Mouse (Mus musculus) small intestine, adult 2 months (tissue): ENCODE data around the gene Actb. TPM values are rescaled to one million over a fixed set of nuclear protein-coding genes. Genes with fewer than 3 reads are reported as not detected.

Experiments used
- H3K27ac ChIP-seq: fragments of 200-500 bp; 2 replicates; pipeline ENCODE4 v1.5.1; 2012; ENCODE audit warnings: low read depth, low read length, control low read depth, inconsistent platforms; ENCODE audit not compliant: insufficient read depth
- H3K27me3 ChIP-seq: fragments of 200-500 bp; 2 replicates; pipeline ENCODE4 v1.6.1; 2012; ENCODE audit warnings: mild to moderate bottlenecking, moderate library complexity, low read length, inconsistent platforms; ENCODE audit not compliant: control insufficient read depth, insufficient read depth
- H3K36me3 ChIP-seq: fragments of 200-500 bp; 2 replicates; pipeline ENCODE4 v1.6.1; 2012; ENCODE audit warnings: mild to moderate bottlenecking, low read length, control low read depth, inconsistent platforms; ENCODE audit not compliant: control insufficient read depth, insufficient read depth
- H3K4me1 ChIP-seq: fragments of 200-500 bp; 2 replicates; pipeline ENCODE4 v1.6.1; 2012; ENCODE audit warnings: low read length, inconsistent platforms, mixed read lengths; ENCODE audit not compliant: control insufficient read depth, insufficient read depth, insufficient read length
- H3K4me3 ChIP-seq: fragments of 200-500 bp; 2 replicates; pipeline ENCODE4 v1.5.1; 2012; ENCODE audit warnings: low read depth, mild to moderate bottlenecking, control low read depth, inconsistent platforms, low read length, moderate library complexity
- CTCF ChIP-seq: fragments of 200-500 bp; IDR thresholded peaks from 2 replicates; pipeline ENCODE4 v1.5.1; 2012; ENCODE audit warnings: low read depth, mild to moderate bottlenecking, control low read depth, inconsistent platforms, low read length, moderate library complexity, mixed read lengths; ENCODE audit not compliant: insufficient replicate concordance, insufficient read length; ENCODE audit errors: extremely low read depth
- POLR2A ChIP-seq: fragments of 200-500 bp; IDR thresholded peaks from 2 replicates; pipeline ENCODE4 v1.6.1; 2012; ENCODE audit warnings: low read depth, mild to moderate bottlenecking, control low read depth, inconsistent platforms, low read length, moderate library complexity
- WGBS: fragments of 180-500 bp; shearing (Covaris S2); methylation state at CpG from one replicate; pipeline ENCODE4 v1.1.7; 2018; 5-methylcytosine and 5-hydroxymethylcytosine counted together
- polyA plus RNA-seq: library from polyadenylated mRNA; depleted of rRNA; stranded (reverse); fragments of >200 nt; gene quantifications from 2 replicates; pipeline ENCODE4 v1.2.3, GENCODE M21; 2012; rRNA removed

Gene Actb
- polyA plus RNA-seq, 1 experiment: 11,894 TPM

- no peaks in the 10 kb centered on the region for H3K4me1 ChIP-seq
- no peaks in the 10 kb centered on the region for H3K27me3 ChIP-seq
- 85% methylated on average over 12 of the region's 12 CpGs for whole genome bisulfite sequencing
- no peak for TF ChIP-seq CTCF
- TF ChIP-seq POLR2A: no peak
- no peak overlapping the region for H3K4me3 ChIP-seq
- no peak overlapping the region for H3K27ac ChIP-seq
- peaks cover 25% of the 10 kb centered on the region for H3K36me3 ChIP-seq
Measured at GRCm38 (mm10) chr5:142871765-142872164, 34.8 kb downstream of the Actb start.

DNA sequence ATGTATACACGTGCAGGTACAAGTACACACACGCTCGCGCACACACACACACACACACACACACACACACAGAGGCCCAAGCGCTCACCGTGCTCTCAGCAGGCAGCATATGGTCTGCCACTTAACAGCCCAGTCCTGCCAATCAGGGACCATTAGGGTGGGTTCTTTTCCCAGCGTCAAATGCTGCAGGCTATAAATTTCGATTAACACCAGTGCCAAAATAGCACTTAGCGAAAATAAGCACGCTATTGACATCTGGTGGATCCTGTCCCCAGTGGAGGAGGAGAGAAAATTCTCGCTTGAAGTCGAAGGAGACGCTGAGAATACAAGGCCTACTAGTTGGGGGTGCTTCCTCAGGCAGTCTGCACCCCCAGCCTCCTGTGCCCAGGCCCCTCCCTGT, 37.1 kb downstream of the Actb start:
- Histone ChIP-seq H3K4me3 (no peak overlapping the region), H3K27me3 (no peaks in the 10 kb centered on the region), H3K4me1 (no peaks in the 10 kb centered on the region), H3K36me3 (peaks cover 13% of the 10 kb centered on the region; the same call in 1 of the 2 replicates), H3K27ac (no peak overlapping the region)
- 83% methylated on average over 13 of the region's 13 CpGs for WGBS
- TF ChIP-seq CTCF (no peak), POLR2A (no peak)

- no peak overlapping the region for H3K27ac ChIP-seq
- H3K36me3 ChIP-seq: no peaks in the 10 kb centered on the region
- WGBS: 26% methylated on average over 16 of the region's 16 CpGs
- no peaks in the 10 kb centered on the region for H3K4me1 ChIP-seq
- H3K4me3 ChIP-seq: no peak overlapping the region
- H3K27me3 ChIP-seq: no peaks in the 10 kb centered on the region
- TF ChIP-seq POLR2A: no peak
- no peak for TF ChIP-seq CTCF
Measured at GRCm38 (mm10) chr5:142857763-142858229, 48.8 kb downstream of the Actb start.

GRCm38 (mm10) chr5:142856408-142856807, 50.1 kb downstream of the Actb start:
- Histone ChIP-seq H3K4me1 (peaks cover 4% of the 10 kb centered on the region; the same call in 1 of the 2 replicates), H3K36me3 (no peaks in the 10 kb centered on the region), H3K27me3 (no peaks in the 10 kb centered on the region), H3K27ac (no peak overlapping the region), H3K4me3 (no peak overlapping the region)
- WGBS: 87% methylated on average over 4 of the region's 4 CpGs
- TF ChIP-seq POLR2A: no peak
- TF ChIP-seq CTCF: 0 out of 2 replicates have a peak, but pooled peaks have one; percentile 34

DNA sequence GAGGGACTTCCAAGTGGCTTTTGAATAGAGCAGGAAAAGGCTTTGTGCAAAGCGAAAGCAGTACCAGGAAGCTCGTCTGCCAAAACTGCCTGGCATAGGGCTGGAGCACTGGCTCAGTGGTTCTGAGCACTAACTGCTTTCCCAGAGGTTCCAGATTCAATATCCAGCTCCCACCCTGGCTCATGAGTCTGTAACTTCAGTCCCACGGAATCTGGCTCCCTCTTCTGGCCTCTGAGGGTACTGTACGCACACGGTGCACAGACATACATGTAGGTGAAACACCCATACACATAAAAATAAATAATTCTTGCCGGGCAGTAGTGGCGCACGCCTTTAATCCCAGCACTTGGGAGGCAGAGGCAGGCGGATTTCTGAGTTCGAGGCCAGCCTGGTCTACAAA, 51.7 kb downstream of the Actb start:
- H3K36me3 ChIP-seq: no peaks in the 10 kb centered on the region
- TF ChIP-seq CTCF (peak; percentile 63; the same call in 1 of the 2 replicates), POLR2A (no peak)
- H3K27ac ChIP-seq: no peak overlapping the region
- peaks cover 12% of the 10 kb centered on the region; the same call in 1 of the 2 replicates for H3K4me1 ChIP-seq
- WGBS: 85% methylated on average over 10 of the region's 10 CpGs
- H3K4me3 ChIP-seq: no peak overlapping the region
- no peaks in the 10 kb centered on the region for H3K27me3 ChIP-seq

DNA sequence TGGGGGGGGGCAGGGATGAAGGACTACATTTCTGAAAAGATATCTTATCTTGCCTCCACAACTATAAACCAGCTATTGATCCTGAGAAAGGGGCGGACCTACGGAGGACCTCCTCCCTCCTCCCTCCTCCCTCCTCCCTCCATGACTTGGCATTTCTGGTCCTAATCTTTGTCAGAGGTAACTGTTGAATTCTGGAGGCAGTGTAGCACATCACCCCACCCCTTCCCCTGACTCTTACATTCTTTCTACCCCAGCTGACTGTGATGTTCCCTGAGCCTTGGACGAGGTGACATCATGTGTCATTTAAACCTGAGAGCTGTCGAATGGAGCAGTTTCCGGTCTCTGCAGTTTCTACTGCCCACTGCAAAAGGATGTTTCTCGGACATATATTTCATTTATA, 53.0 kb downstream of the Actb start:
- no peak overlapping the region for H3K27ac ChIP-seq
- H3K4me1 ChIP-seq: peaks cover 12% of the 10 kb centered on the region; the same call in 1 of the 2 replicates
- TF ChIP-seq POLR2A (no peak), CTCF (no peak)
- no peaks in the 10 kb centered on the region for H3K36me3 ChIP-seq
- no peak overlapping the region for H3K4me3 ChIP-seq
- 51% methylated on average over 6 of the region's 6 CpGs for WGBS
- H3K27me3 ChIP-seq: no peaks in the 10 kb centered on the region

Other genes starting within 250 kb of the Actb start
- gene Slc29a4, start 214.2 kb downstream of the Actb start, polyA plus RNA-seq: 1.1 and 2.6 TPM in 2 replicates
- gene Tnrc18, start 89.1 kb downstream of the Actb start, polyA plus RNA-seq: 38.6 and 108 TPM in 2 replicates
- 17.0 and 28.4 TPM in 2 replicates for gene Fbxl18, start 11.3 kb downstream of the Actb start, polyA plus RNA-seq
- 12.3 and 15.0 TPM in 2 replicates for gene Fscn1, start 53.6 kb upstream of the Actb start, polyA plus RNA-seq
- 10.3 and 24.3 TPM in 2 replicates for gene Rnf216, start 206.2 kb upstream of the Actb start, polyA plus RNA-seq
- gene Olfr718-ps1, start 240.8 kb upstream of the Actb start, polyA plus RNA-seq: not detected in 2 replicates